Mouse (Mus musculus): ENCODE measurements around the gene Drp2.

GRCm38 (mm10) chrX:134398972-134399371 lies 5.4 kb upstream of the Drp2 start:
- TF ChIP-seq CTCF (IDR thresholded peaks at IDR 0.05; ENCODE audit: low read depth, low read length) (no peak), POLR2A (IDR thresholded peaks at IDR 0.05; ENCODE audit: insufficient read depth, low read length) (no peak)
